Mouse (Mus musculus) cerebellum, postnatal 25 days (tissue): ENCODE data around the gene Dlgap5.

Experiments
- DNase-seq, 2 experiments: peaks; one replicate each; pipeline ENCODE4 v3.0.0; 2021; ENCODE audit warnings: mixed read lengths in 2 of 2

Gene Dlgap5

GRCm38 (mm10) chr14:47346715-47347114 is 71.5 kb downstream of the Dlgap5 start:
- no peak for DNase-seq

GRCm38 (mm10) chr14:47341811-47342291 is 76.4 kb downstream of the Dlgap5 start:
- no peak for DNase-seq

GRCm38 (mm10) chr14:47340231-47340925 is 77.8 kb downstream of the Dlgap5 start:
- DNase-seq = peak; percentile 20 to 25
